Mouse (Mus musculus): Measurements from ENCODE around the gene Naa40.

DNA sequence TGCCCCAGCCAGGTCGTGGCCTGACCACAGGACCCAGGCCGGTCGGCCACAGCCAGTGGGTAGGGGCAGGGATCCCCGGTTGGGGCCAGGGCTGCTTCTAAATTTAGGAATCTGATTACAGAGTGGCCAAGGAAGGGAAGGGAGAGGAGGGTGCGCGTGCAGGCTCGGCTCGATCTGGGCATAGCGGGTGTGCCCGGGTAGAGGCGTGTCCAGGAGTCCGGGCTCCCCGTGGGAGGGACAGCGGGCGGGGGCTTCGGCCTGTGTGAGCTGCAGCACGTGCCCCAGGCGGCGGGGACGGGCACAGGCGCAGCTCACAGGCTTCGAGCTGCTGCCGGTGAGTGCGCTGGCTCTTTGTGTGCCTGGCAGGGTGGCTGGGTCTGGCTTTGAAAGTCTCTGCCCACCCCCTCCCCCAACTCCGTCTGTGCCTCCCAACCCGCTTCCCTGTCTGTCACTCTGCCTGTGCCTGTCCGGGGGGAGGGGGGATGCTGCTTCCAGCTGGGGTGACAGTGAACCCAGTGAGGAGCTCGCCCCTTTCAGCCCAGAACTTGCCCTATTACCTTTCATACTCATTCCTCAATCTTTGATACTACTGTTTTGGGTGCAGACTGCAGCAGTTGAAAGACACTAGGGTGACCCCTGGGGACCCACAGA lies 26.2 kb upstream of the Naa40 start, which contains the start of gene Rcor2:
- TF ChIP-seq CTCF (IDR thresholded peaks at IDR 0.05; ENCODE audit: control insufficient read depth, insufficient read depth, insufficient replicate concordance, low read depth, low read length) (no peak), POLR2A (IDR thresholded peaks at IDR 0.05; ENCODE audit: control insufficient read depth, low read depth, low read length) (no peak)

All from testis, adult 2 months (tissue).